Mouse (Mus musculus) ES-E14 (cell line): ENCODE measurements around the gene 4933400A11Rik.

Source experiments
- CHD2 ChIP-seq: IDR thresholded peaks from 2 replicates; pipeline ENCODE4 v1.6.1; 2014; ENCODE audit warnings: mild to moderate bottlenecking, low read depth, low read length, inconsistent platforms
- HCFC1 ChIP-seq: IDR thresholded peaks from 2 replicates; pipeline ENCODE4 v1.6.1; 2012; ENCODE audit warnings: low read length, inconsistent platforms, borderline replicate concordance; ENCODE audit not compliant: insufficient read depth
- MAFK ChIP-seq: IDR thresholded peaks from 2 replicates; pipeline ENCODE4 v1.6.1; 2014; ENCODE audit warnings: mild to moderate bottlenecking, low read depth, low read length, inconsistent platforms; ENCODE audit not compliant: insufficient read depth
- ZC3H11A ChIP-seq: IDR thresholded peaks from 2 replicates; pipeline ENCODE4 v1.6.1; 2012; ENCODE audit warnings: low read depth, mild to moderate bottlenecking, inconsistent platforms, low read length, borderline replicate concordance
- ZNF384 ChIP-seq: IDR thresholded peaks from 2 replicates; pipeline ENCODE4 v1.6.1; 2012; ENCODE audit warnings: low read depth, low read length, inconsistent platforms

GRCm38 (mm10) chrX:169800238-169800637 lies 20.8 kb upstream of the 4933400A11Rik start:
- TF ChIP-seq HCFC1: no peak
- TF ChIP-seq ZNF384: no peak
- TF ChIP-seq CHD2: no peak
- no peak for TF ChIP-seq MAFK
- TF ChIP-seq ZC3H11A: no peak
